Mouse (Mus musculus) ES-E14 (cell line): Measurements from ENCODE around the gene Sdccag8. TPM values are rescaled to one million over a fixed set of nuclear protein-coding genes. Genes with fewer than 3 reads are reported as not detected.

Experiments
- DNase-seq: peaks from one replicate; pipeline ENCODE4 v3.0.0-alpha.2; 2013; ENCODE audit warnings: low read depth, low spot score
- H3K27ac ChIP-seq: 2 replicates; pipeline ENCODE4 v1.5.1; 2012; ENCODE audit warnings: low read depth, mild to moderate bottlenecking, low read length, moderate library complexity, mixed read lengths; ENCODE audit not compliant: poor library complexity, insufficient read depth, severe bottlenecking
- H3K36me3 ChIP-seq: 2 replicates; pipeline ENCODE4 v1.6.1; 2012; ENCODE audit warnings: mild to moderate bottlenecking, low read length, moderate library complexity, mixed read lengths; ENCODE audit not compliant: control insufficient read depth, poor library complexity, insufficient read depth, severe bottlenecking
- H3K4me1 ChIP-seq, 2 experiments: fragments of 150-350 bp in 1 of 2; sonication (generic) in 1 of 2; 2 replicates each; pipeline ENCODE4 v1.6.1; 2012; ENCODE audit warnings: low read length in 2 of 2, mild to moderate bottlenecking in 1 of 2, mixed read lengths in 1 of 2; ENCODE audit not compliant: control insufficient read depth in 2 of 2, insufficient read depth in 2 of 2, poor library complexity in 1 of 2
- H3K4me3 ChIP-seq, 2 experiments: fragments of 150-350 bp in 1 of 2; sonication (generic) in 1 of 2; 2 replicates each; pipeline ENCODE4 v1.5.1; 2012; ENCODE audit warnings: low read length in 2 of 2, low read depth in 1 of 2, mild to moderate bottlenecking in 1 of 2, mixed read lengths in 1 of 2; ENCODE audit not compliant: insufficient read depth in 1 of 2, poor library complexity in 1 of 2, severe bottlenecking in 1 of 2
- H3K9ac ChIP-seq: 2 replicates; pipeline ENCODE4 v1.6.1; 2012; ENCODE audit warnings: low read depth, mild to moderate bottlenecking, low read length, mixed read lengths; ENCODE audit not compliant: poor library complexity, insufficient read depth, severe bottlenecking
- H3K9me3 ChIP-seq: fragments of 150-350 bp; sonication (generic); 2 replicates; pipeline ENCODE4 v1.6.1; 2012; ENCODE audit warnings: low read depth, mild to moderate bottlenecking, low read length; ENCODE audit not compliant: control insufficient read depth, insufficient read depth
- CHD2 ChIP-seq: IDR thresholded peaks from 2 replicates; pipeline ENCODE4 v1.6.1; 2014; ENCODE audit warnings: mild to moderate bottlenecking, low read depth, low read length, inconsistent platforms
- HCFC1 ChIP-seq: IDR thresholded peaks from 2 replicates; pipeline ENCODE4 v1.6.1; 2012; ENCODE audit warnings: low read length, inconsistent platforms, borderline replicate concordance; ENCODE audit not compliant: insufficient read depth
- MAFK ChIP-seq: IDR thresholded peaks from 2 replicates; pipeline ENCODE4 v1.6.1; 2014; ENCODE audit warnings: mild to moderate bottlenecking, low read depth, low read length, inconsistent platforms; ENCODE audit not compliant: insufficient read depth
- ZC3H11A ChIP-seq: IDR thresholded peaks from 2 replicates; pipeline ENCODE4 v1.6.1; 2012; ENCODE audit warnings: low read depth, mild to moderate bottlenecking, inconsistent platforms, low read length, borderline replicate concordance
- ZNF384 ChIP-seq: IDR thresholded peaks from 2 replicates; pipeline ENCODE4 v1.6.1; 2012; ENCODE audit warnings: low read depth, low read length, inconsistent platforms
- in situ Hi-C, 2 experiments: fragments of 600-800 bp; cut with MboI; formaldehyde crosslinking; loops; one replicate each; pipeline ENCODE4 v1.15.1; 2025; ENCODE audit warnings: low sequenced_read_pairs in 2 of 2, inconsistent platforms in 1 of 2; ENCODE audit not compliant: unreplicated experiment in 2 of 2
- total RNA-seq: library from RNA; depleted of rRNA; stranded (reverse); fragments of 300-350 nt; gene quantifications from 2 replicates; pipeline ENCODE4 v1.2.3, GENCODE M21; 2012

Sdccag8 gene
- total RNA-seq, 1 experiment, result 5.0 TPM

- Histone ChIP-seq H3K4me3 (no peak overlapping the region), H3K36me3 (no peaks in the 10 kb centered on the region), H3K27ac (no peak overlapping the region), H3K9me3 (no peaks in the 10 kb centered on the region), H3K4me1 (no peaks in the 10 kb centered on the region), H3K9ac (no peak overlapping the region)
- TF ChIP-seq MAFK (no peak), HCFC1 (no peak), CHD2 (no peak), ZNF384 (no peak), ZC3H11A (no peak)
- in situ Hi-C loops, result no loop called here
- no peak for DNase-seq
These were observed 105.0 kb downstream of the Sdccag8 start for GRCm38 (mm10) chr1:176919486-176919885.

GRCm38 (mm10) chr1:176922842-176923241 is 108.4 kb downstream of the Sdccag8 start:
- no peaks in the 10 kb centered on the region for H3K36me3 ChIP-seq
- TF ChIP-seq HCFC1 (no peak), ZNF384 (no peak), CHD2 (no peak), MAFK (no peak), ZC3H11A (no peak)
- no peak overlapping the region for H3K27ac ChIP-seq
- H3K9me3 ChIP-seq, result no peaks in the 10 kb centered on the region
- H3K9ac ChIP-seq, result no peak overlapping the region
- no peak overlapping the region for H3K4me3 ChIP-seq
- in situ Hi-C loops, result no loop called here
- DNase-seq, result no peak
- no peaks in the 10 kb centered on the region for H3K4me1 ChIP-seq

- in situ Hi-C loops, result no loop called here
- no peak overlapping the region for H3K27ac ChIP-seq
- H3K9ac ChIP-seq, result no peak overlapping the region
- no peak for DNase-seq
- TF ChIP-seq CHD2 (no peak), ZNF384 (no peak)
- H3K4me3 ChIP-seq, result no peak overlapping the region
- no peaks in the 10 kb centered on the region for H3K36me3 ChIP-seq
- H3K9me3 ChIP-seq, result no peaks in the 10 kb centered on the region
- H3K4me1 ChIP-seq, result no peaks in the 10 kb centered on the region
These were observed 111.5 kb downstream of the Sdccag8 start for GRCm38 (mm10) chr1:176926009-176926408.

GRCm38 (mm10) chr1:176927312-176927711 is 112.9 kb downstream of the Sdccag8 start:
- no peaks in the 10 kb centered on the region for H3K4me1 ChIP-seq
- H3K27ac ChIP-seq, result no peak overlapping the region
- H3K9me3 ChIP-seq, result no peaks in the 10 kb centered on the region
- in situ Hi-C loops, result no loop called here
- no peak for TF ChIP-seq ZC3H11A
- TF ChIP-seq MAFK, result no peak
- no peak for TF ChIP-seq HCFC1
- no peak for TF ChIP-seq CHD2
- TF ChIP-seq ZNF384, result no peak
- no peak overlapping the region for H3K4me3 ChIP-seq
- H3K9ac ChIP-seq, result no peak overlapping the region
- DNase-seq, result no peak
- no peaks in the 10 kb centered on the region for H3K36me3 ChIP-seq

- no peaks in the 10 kb centered on the region for H3K9me3 ChIP-seq
- H3K4me3 ChIP-seq, result no peak overlapping the region
- H3K27ac ChIP-seq, result no peak overlapping the region
- in situ Hi-C loops, result no loop called here
- no peaks in the 10 kb centered on the region for H3K36me3 ChIP-seq
- H3K9ac ChIP-seq, result no peak overlapping the region
- no peaks in the 10 kb centered on the region for H3K4me1 ChIP-seq
- TF ChIP-seq ZNF384, result no peak
- no peak for TF ChIP-seq ZC3H11A
- no peak for TF ChIP-seq MAFK
- no peak for TF ChIP-seq CHD2
- no peak for TF ChIP-seq HCFC1
- no peak for DNase-seq
These were observed 115.2 kb downstream of the Sdccag8 start for GRCm38 (mm10) chr1:176929710-176930109.
